Mouse (Mus musculus) myocyte (in vitro differentiated cells): ENCODE results near the gene Igsf9b. TPM values are rescaled to one million over a fixed set of nuclear protein-coding genes. Genes with fewer than 3 reads are reported as not detected.

Experiments
- H3K27me3 ChIP-seq: one replicate; pipeline ENCODE4 v1.6.1; 2011; ENCODE audit not compliant: control insufficient read depth, insufficient read depth, insufficient read length
- H3K36me3 ChIP-seq: one replicate; pipeline ENCODE4 v1.6.1; 2011; ENCODE audit not compliant: control insufficient read depth, insufficient read depth
- H3K4me2 ChIP-seq: one replicate; pipeline ENCODE4 v1.6.1; 2011; ENCODE audit warnings: low read depth, control low read depth
- H3K4me3 ChIP-seq: one replicate; pipeline ENCODE4 v1.5.1; 2011; ENCODE audit warnings: mild to moderate bottlenecking, control low read depth, moderate library complexity
- H3K79me2 ChIP-seq: one replicate; pipeline ENCODE4 v1.6.1; 2011; ENCODE audit not compliant: control insufficient read depth, insufficient read depth
- H3ac ChIP-seq: one replicate; pipeline ENCODE4 v1.6.1; 2011; ENCODE audit not compliant: control insufficient read depth, insufficient read length
- CEBPB ChIP-seq: IDR thresholded peaks from 2 replicates; pipeline ENCODE4 v1.6.1; 2011; ENCODE audit warnings: mild to moderate bottlenecking, moderate library complexity; ENCODE audit not compliant: poor library complexity, insufficient read depth, severe bottlenecking
- E2F4 ChIP-seq: IDR thresholded peaks from one replicate; pipeline ENCODE4 v1.6.1; 2011; ENCODE audit warnings: mild to moderate bottlenecking, control low read depth, moderate library complexity; ENCODE audit not compliant: insufficient read depth
- MAX ChIP-seq: IDR thresholded peaks from one replicate; pipeline ENCODE4 v1.6.1; 2011; ENCODE audit warnings: low read depth, mild to moderate bottlenecking, control low read depth
- MYOD1 ChIP-seq, 3 experiments: IDR thresholded peaks; one replicate each; pipeline ENCODE4 v1.6.1; 2011; ENCODE audit warnings: control low read depth in 2 of 3, low read depth in 2 of 3, mild to moderate bottlenecking in 2 of 3, moderate library complexity in 1 of 3; ENCODE audit not compliant: insufficient read length in 2 of 3, control insufficient read depth in 1 of 3
- MYOG ChIP-seq, 3 experiments: IDR thresholded peaks; one replicate each; pipeline ENCODE4 v1.6.1; 2011; ENCODE audit warnings: control low read depth in 2 of 3, low read depth in 2 of 3, mild to moderate bottlenecking in 2 of 3; ENCODE audit not compliant: insufficient read length in 2 of 3, control insufficient read depth in 1 of 3, insufficient read depth in 1 of 3
- POLR2A ChIP-seq: IDR thresholded peaks from one replicate; pipeline ENCODE4 v1.6.1; 2011; ENCODE audit warnings: low read depth, mild to moderate bottlenecking, control low read depth, moderate library complexity; ENCODE audit not compliant: insufficient read length
- POLR2AphosphoS2 ChIP-seq: IDR thresholded peaks from one replicate; pipeline ENCODE4 v1.6.1; 2011; ENCODE audit warnings: low read depth, control low read depth; ENCODE audit not compliant: insufficient read length
- REST ChIP-seq: IDR thresholded peaks from one replicate; pipeline ENCODE4 v1.6.1; 2011; ENCODE audit warnings: mild to moderate bottlenecking, control low read depth, moderate library complexity; ENCODE audit not compliant: insufficient read depth, insufficient read length
- SRF ChIP-seq: IDR thresholded peaks from one replicate; pipeline ENCODE4 v1.6.1; 2011; ENCODE audit warnings: low read depth; ENCODE audit not compliant: control insufficient read depth, insufficient read length
- TCF12 ChIP-seq: IDR thresholded peaks from one replicate; pipeline ENCODE4 v1.6.1; 2011; ENCODE audit warnings: mild to moderate bottlenecking, control low read depth; ENCODE audit not compliant: poor library complexity, insufficient read depth, severe bottlenecking
- TCF3 ChIP-seq: IDR thresholded peaks from one replicate; pipeline ENCODE4 v1.6.1; 2011; ENCODE audit warnings: low read depth, control low read depth; ENCODE audit not compliant: insufficient read length
- USF1 ChIP-seq: IDR thresholded peaks from one replicate; pipeline ENCODE4 v1.6.1; 2011; ENCODE audit warnings: low read depth, mild to moderate bottlenecking, control low read depth, moderate library complexity
- polyA plus RNA-seq: library from polyadenylated mRNA; unstranded; fragments of >200 nt; fragmentation: generic; extraction: Trizol; gene quantifications from one replicate; pipeline ENCODE4 v1.2.1, GENCODE M21; 2012; ENCODE audit warnings: missing spikeins

Igsf9b gene
- polyA plus RNA-seq, 1 experiment = 0.04 TPM

DNA sequence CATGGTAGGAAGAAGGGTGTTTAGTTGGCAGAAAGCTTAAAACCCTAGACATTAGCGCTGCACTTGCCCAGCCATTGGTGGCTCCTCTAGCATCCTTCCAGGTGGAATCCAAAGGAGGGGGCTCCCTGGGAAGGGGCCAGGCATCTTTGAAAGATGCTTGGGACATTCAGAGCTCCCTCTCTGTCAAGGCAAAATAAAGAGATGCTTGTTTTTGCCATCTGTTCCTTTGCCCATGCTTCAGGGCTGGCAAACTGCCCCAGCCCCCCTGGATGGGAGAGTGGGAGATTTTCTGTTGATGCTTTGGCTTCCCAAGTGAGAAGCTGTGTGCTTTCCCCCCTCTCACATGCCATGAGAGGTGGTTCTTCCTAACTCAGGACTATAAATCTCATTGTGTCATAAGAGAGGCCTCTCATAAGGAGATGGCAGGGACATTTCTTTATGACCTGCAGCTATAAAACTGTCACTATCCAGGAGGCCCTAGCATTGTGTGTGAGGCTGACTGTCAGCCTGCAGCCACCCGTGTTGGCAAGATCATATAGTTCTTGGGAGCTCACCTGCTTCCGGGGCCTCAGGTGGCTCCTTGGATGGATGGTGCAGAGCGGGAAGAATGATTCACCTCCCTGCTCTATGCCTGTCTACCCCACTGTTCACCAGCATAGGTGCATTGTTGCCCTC is 38.1 kb downstream of the Igsf9b start:
- Histone ChIP-seq H3K4me3 (no peak overlapping the region), H3K27me3 (no peaks in the 10 kb centered on the region), H3K36me3 (no peaks in the 10 kb centered on the region), H3K79me2 (no peaks in the 10 kb centered on the region), H3K4me2 (no peak overlapping the region), H3ac (no peak overlapping the region)
- no peak for TF ChIP-seq POLR2A
- no peak for TF ChIP-seq E2F4
- no peak for TF ChIP-seq MYOD1 (IDR thresholded peaks at IDR 0.05; ENCODE audit: control insufficient read depth in 1 of 3, insufficient read length in 2 of 3, low read depth in 2 of 3)
- TF ChIP-seq REST = no peak

DNA sequence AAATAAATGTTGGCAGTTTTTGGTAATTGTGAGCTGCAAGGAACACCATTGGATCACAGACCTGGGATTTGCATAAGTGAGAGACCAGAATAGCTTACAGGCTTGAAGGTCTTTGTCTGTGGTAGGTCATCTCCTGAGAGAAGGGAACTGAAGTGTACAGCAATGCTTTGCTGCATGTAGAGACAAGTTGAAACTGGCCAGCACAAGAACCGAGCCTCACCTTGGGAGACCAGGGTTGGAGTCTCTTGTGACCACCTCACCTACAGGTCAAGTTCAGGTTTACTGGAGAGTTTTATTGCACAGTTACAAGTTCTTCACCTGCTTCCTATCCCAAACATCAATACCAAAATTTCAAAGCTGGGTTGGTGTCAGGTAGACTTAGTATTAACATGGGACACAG is 40.2 kb downstream of the Igsf9b start:
- Histone ChIP-seq H3K36me3 (no peaks in the 10 kb centered on the region), H3K79me2 (no peaks in the 10 kb centered on the region), H3K27me3 (no peaks in the 10 kb centered on the region), H3K4me2 (no peak overlapping the region), H3ac (no peak overlapping the region), H3K4me3 (no peak overlapping the region)
- TF ChIP-seq E2F4 = no peak
- TF ChIP-seq CEBPB = no peak
- no peak for TF ChIP-seq MAX

DNA sequence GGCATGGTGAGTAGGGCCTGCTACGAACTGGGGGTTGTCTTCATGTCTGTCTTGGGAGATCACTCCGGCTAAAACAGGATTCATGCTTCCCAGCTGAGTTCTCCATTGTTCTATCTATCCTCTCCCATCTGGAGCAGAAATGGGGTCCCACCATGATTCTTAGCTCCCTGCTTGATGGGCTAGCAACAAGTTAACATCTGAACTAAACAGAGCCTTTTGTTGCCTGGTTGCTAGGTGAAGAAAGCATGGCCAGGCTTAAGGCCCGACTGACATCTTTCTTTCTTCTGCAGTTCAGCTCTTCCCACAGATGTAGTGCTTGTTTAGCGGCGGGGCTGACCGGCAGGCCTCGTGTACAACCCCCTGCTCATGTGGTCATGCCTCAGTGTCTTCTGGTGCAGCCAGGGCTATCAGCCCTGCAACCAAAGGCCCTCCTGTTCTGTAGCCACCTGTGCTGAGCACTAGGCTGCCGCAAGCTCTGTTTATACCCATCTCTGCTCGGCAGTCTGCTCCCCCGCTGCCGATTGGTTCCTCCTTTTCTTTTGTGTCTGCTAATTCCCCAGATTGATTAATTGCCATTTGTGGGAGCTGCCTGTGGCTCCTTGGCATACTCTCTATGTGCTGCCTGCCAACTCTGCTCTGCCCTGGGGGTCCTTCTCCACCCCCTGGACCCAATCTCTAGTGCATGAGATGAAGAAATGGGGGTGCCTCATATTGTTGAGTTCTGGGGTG is 47.7 kb downstream of the Igsf9b start:
- no peaks in the 10 kb centered on the region for H3K27me3 ChIP-seq
- no peak overlapping the region for H3ac ChIP-seq
- no peaks in the 10 kb centered on the region for H3K79me2 ChIP-seq
- no peak overlapping the region for H3K4me2 ChIP-seq
- no peaks in the 10 kb centered on the region for H3K36me3 ChIP-seq
- H3K4me3 ChIP-seq = no peak overlapping the region
- TF ChIP-seq POLR2AphosphoS2 (no peak), TCF3 (no peak), TCF12 (no peak)

DNA sequence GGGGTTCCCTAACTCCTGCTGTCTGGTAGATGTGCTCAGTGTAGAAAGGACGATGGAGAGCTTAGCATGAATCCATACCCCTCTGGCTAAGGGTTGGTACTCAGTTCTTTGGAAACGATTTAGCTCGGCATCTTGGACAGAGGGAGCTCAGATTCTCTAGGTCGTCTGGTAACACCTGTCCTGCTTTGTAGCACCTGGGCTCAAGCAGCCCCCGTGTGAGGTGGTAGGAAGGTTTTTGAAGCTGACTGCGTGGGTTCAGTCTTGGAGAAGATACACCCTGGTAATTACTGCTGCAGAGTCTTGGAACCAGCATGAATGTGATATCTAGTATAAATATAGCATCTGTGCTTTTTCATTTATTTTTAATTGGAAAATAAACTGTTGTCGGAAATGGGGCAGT is 54.1 kb downstream of the Igsf9b start:
- TF ChIP-seq TCF3 (no peak), REST (no peak), MAX (no peak), SRF (no peak), CEBPB (no peak), USF1 (no peak), TCF12 (no peak), E2F4 (no peak), MYOG (IDR thresholded peaks at IDR 0.05; ENCODE audit: control insufficient read depth in 1 of 3, insufficient read depth in 1 of 3, insufficient read length in 2 of 3, low read depth in 2 of 3) (no peak), POLR2A (no peak), POLR2AphosphoS2 (no peak), MYOD1 (IDR thresholded peaks at IDR 0.05; ENCODE audit: control insufficient read depth in 1 of 3, insufficient read length in 2 of 3, low read depth in 2 of 3) (no peak)
- no peaks in the 10 kb centered on the region for H3K27me3 ChIP-seq
- H3K79me2 ChIP-seq = no peaks in the 10 kb centered on the region
- H3ac ChIP-seq = no peak overlapping the region
- no peaks in the 10 kb centered on the region for H3K36me3 ChIP-seq
- H3K4me3 ChIP-seq = no peak overlapping the region
- no peak overlapping the region for H3K4me2 ChIP-seq

DNA sequence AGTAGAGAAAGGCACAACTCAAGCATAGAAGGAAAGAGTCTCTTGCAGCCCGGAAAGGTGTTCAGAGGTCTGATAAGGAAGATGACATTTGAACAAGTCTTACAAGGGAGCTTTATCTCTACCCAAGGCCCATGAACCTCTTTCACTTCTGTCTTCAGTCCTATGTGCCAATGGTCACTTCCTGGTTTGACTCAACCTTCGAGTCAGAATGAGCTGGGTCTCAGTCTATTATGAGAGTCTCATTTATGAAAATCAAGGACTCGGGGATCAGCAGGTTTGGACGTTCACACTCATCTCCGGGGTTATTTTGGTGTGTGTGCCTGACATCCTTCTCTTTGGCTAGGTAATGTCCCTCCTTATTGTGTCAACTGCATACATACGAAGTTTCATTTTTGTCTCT is 58.9 kb downstream of the Igsf9b start:
- Histone ChIP-seq H3K79me2 (no peaks in the 10 kb centered on the region), H3K4me2 (no peak overlapping the region)

DNA sequence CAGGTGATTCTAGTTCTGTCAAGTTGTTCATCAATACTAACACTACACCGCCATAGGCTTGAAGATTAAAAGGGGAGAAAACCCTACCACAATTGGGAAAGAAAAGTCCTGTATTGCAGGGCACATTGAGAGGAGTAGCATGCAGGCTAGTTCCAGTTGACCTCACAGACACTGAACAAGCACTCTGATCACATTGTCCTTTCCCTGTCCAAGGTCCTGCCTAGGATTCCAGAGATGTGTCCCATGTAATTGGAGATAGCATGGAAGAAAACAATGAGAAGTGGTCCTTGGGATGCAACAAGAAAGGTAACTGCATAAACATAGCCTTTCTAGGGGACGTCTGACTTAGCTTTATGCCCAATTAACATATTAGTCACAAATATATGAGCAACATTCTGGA is 68.2 kb downstream of the Igsf9b start:
- no peaks in the 10 kb centered on the region for H3K27me3 ChIP-seq
- H3ac ChIP-seq = no peak overlapping the region
- no peak overlapping the region for H3K4me3 ChIP-seq
- H3K4me2 ChIP-seq = no peak overlapping the region
- no peak for TF ChIP-seq POLR2AphosphoS2
- peak; percentile 27 for TF ChIP-seq REST
- H3K36me3 ChIP-seq = no peaks in the 10 kb centered on the region
- no peaks in the 10 kb centered on the region for H3K79me2 ChIP-seq

More for the DNA sequence above, 58.9 kb downstream of the Igsf9b start:
- Histone ChIP-seq H3K36me3 (no peaks in the 10 kb centered on the region), H3K27me3 (no peaks in the 10 kb centered on the region), H3K4me3 (no peak overlapping the region), H3ac (no peak overlapping the region)
- TF ChIP-seq POLR2A = no peak
- no peak for TF ChIP-seq MYOG (IDR thresholded peaks at IDR 0.05; ENCODE audit: control insufficient read depth in 1 of 3, insufficient read depth in 1 of 3, insufficient read length in 2 of 3, low read depth in 2 of 3)
